Mouse (Mus musculus) hindbrain, embryonic 10.5 days (tissue): ENCODE data around the gene Fkbp14. TPM values are rescaled to one million over a fixed set of nuclear protein-coding genes. Genes with fewer than 3 reads are reported as not detected.

Experiments used
- DNase-seq: peaks from one replicate; pipeline ENCODE4 v3.0.0-alpha.2; 2017; ENCODE audit warnings: low spot score
- H3K27ac ChIP-seq: fragments of 300-500 bp; sonication (generic); 2 replicates; pipeline ENCODE4 v1.5.1; 2016; ENCODE audit warnings: mild to moderate bottlenecking, moderate library complexity
- H3K27me3 ChIP-seq: fragments of 300-500 bp; sonication (generic); 2 replicates; pipeline ENCODE4 v1.6.1; 2016; ENCODE audit warnings: mild to moderate bottlenecking; ENCODE audit not compliant: poor library complexity, insufficient read depth, severe bottlenecking
- H3K36me3 ChIP-seq: fragments of 300-500 bp; sonication (generic); 2 replicates; pipeline ENCODE4 v1.6.1; 2016; ENCODE audit warnings: mild to moderate bottlenecking, moderate library complexity
- H3K4me1 ChIP-seq: fragments of 300-500 bp; sonication (generic); replicated peaks from 2 replicates; pipeline ENCODE4 v1.6.1; 2016; ENCODE audit warnings: mild to moderate bottlenecking
- H3K4me3 ChIP-seq: fragments of 300-500 bp; sonication (generic); 2 replicates; pipeline ENCODE4 v1.5.1; 2016; ENCODE audit warnings: mild to moderate bottlenecking, moderate library complexity
- H3K9me3 ChIP-seq: fragments of 300-500 bp; sonication (generic); 2 replicates; pipeline ENCODE4 v1.6.1; 2016; ENCODE audit warnings: mild to moderate bottlenecking, moderate library complexity
- WGBS: fragments of 180-500 bp; shearing (Covaris S2); methylation state at CpG from one replicate; pipeline ENCODE4 v1.1.7; 2016; 5-methylcytosine and 5-hydroxymethylcytosine counted together
- polyA plus RNA-seq: library from polyadenylated mRNA; unstranded; fragments of >200 nt; fragmentation: Nextera tagmentation; extraction: Ambion mirVana; gene quantifications from 2 replicates; pipeline ENCODE4 v1.2.1, GENCODE M21; 2016

Fkbp14 gene
- polyA plus RNA-seq, 1 experiment from 2014 or later = 9.3 TPM

GRCm38 (mm10) chr6:54600681-54601347 is 3.7 kb upstream of the Fkbp14 start:
- DNase-seq = no peak
- H3K9me3 ChIP-seq = peaks cover 2% of the 10 kb centered on the region; the same call in 1 of the 2 replicates
- 84% methylated on average over 5 of the region's 5 CpGs for WGBS
- H3K36me3 ChIP-seq = peaks cover 11% of the 10 kb centered on the region; the same call in 1 of the 2 replicates
- peaks cover 16% of the 10 kb centered on the region for H3K4me1 ChIP-seq
- no peaks in the 10 kb centered on the region for H3K27me3 ChIP-seq
- no peak overlapping the region for H3K4me3 ChIP-seq
- H3K27ac ChIP-seq = no peak overlapping the region

- Histone ChIP-seq H3K27ac (no peak overlapping the region), H3K9me3 (no peaks in the 10 kb centered on the region), H3K36me3 (no peaks in the 10 kb centered on the region), H3K4me1 (peaks cover 41% of the 10 kb centered on the region), H3K27me3 (no peaks in the 10 kb centered on the region), H3K4me3 (no peak overlapping the region)
- no peak for DNase-seq
- WGBS = 86% methylated on average over 3 of the region's 3 CpGs
Measured at GRCm38 (mm10) chr6:54597711-54598110, 603 bp upstream of the Fkbp14 start.

GRCm38 (mm10) chr6:54595330-54595878 is 1.7 kb downstream of the Fkbp14 start:
- under 1% methylated on average over 48 of the region's 48 CpGs for WGBS
- Histone ChIP-seq H3K9me3 (no peaks in the 10 kb centered on the region), H3K4me3 (peak overlapping the region; percentile 86), H3K36me3 (no peaks in the 10 kb centered on the region), H3K27me3 (no peaks in the 10 kb centered on the region), H3K27ac (peak overlapping the region; percentile 92), H3K4me1 (peaks cover 59% of the 10 kb centered on the region)
- no peak for DNase-seq

GRCm38 (mm10) chr6:54594469-54595329 is 2.4 kb downstream of the Fkbp14 start, which contains the start of gene Plekha8:
Gene Plekha8 (plus strand): TSS chr6:54595111.
- Histone ChIP-seq H3K4me1 (peaks cover 59% of the 10 kb centered on the region), H3K4me3 (peak within 1 kb of the TSS; percentile 86), H3K27ac (peak within 1 kb of the TSS; percentile 92), H3K27me3 (no peaks in the 10 kb centered on the region), H3K9me3 (no peaks in the 10 kb centered on the region), H3K36me3 (no peaks in the 10 kb centered on the region)
- under 1% methylated on average over 49 of the region's 49 CpGs for WGBS
- DNase-seq = peak; percentile 92

- WGBS = 58% methylated on average over 8 of the region's 8 CpGs
- Histone ChIP-seq H3K9me3 (no peaks in the 10 kb centered on the region), H3K27ac (no peak overlapping the region; the same call in 1 of the 2 replicates), H3K4me3 (peak overlapping the region; percentile 65), H3K36me3 (no peaks in the 10 kb centered on the region), H3K27me3 (no peaks in the 10 kb centered on the region), H3K4me1 (peaks cover 63% of the 10 kb centered on the region)
- DNase-seq = no peak
Measured at GRCm38 (mm10) chr6:54593766-54594468, 3.2 kb downstream of the Fkbp14 start.

- Histone ChIP-seq H3K27me3 (no peaks in the 10 kb centered on the region), H3K9me3 (no peaks in the 10 kb centered on the region), H3K36me3 (no peaks in the 10 kb centered on the region), H3K4me1 (peaks cover 65% of the 10 kb centered on the region), H3K4me3 (peak overlapping the region; percentile 65), H3K27ac (peak overlapping the region; percentile 86)
- peak; percentile 88 for DNase-seq
- WGBS = under 1% methylated on average over 20 of the region's 20 CpGs
Measured at GRCm38 (mm10) chr6:54592938-54593535, 4.1 kb downstream of the Fkbp14 start.

- Histone ChIP-seq H3K9me3 (no peaks in the 10 kb centered on the region), H3K36me3 (no peaks in the 10 kb centered on the region), H3K27ac (no peak overlapping the region), H3K4me3 (peak overlapping the region; percentile 30; the same call in 1 of the 2 replicates), H3K27me3 (peaks cover 2% of the 10 kb centered on the region; the same call in 1 of the 2 replicates), H3K4me1 (peaks cover 59% of the 10 kb centered on the region)
- DNase-seq = no peak
- 60% methylated on average over 6 of the region's 6 CpGs for WGBS
Measured at GRCm38 (mm10) chr6:54591778-54592177, 5.3 kb downstream of the Fkbp14 start.

- Histone ChIP-seq H3K4me3 (no peak overlapping the region), H3K27me3 (peaks cover 2% of the 10 kb centered on the region; the same call in 1 of the 2 replicates), H3K36me3 (no peaks in the 10 kb centered on the region), H3K9me3 (no peaks in the 10 kb centered on the region), H3K27ac (no peak overlapping the region), H3K4me1 (peaks cover 48% of the 10 kb centered on the region)
- WGBS = 95% methylated on average over 2 of the region's 2 CpGs
- DNase-seq = no peak
Measured at GRCm38 (mm10) chr6:54590691-54591090, 6.4 kb downstream of the Fkbp14 start.

- H3K4me1 ChIP-seq = peaks cover 26% of the 10 kb centered on the region
Measured at GRCm38 (mm10) chr6:54588212-54588611, 8.9 kb downstream of the Fkbp14 start.

GRCm38 (mm10) chr6:54587683-54588082 is 9.4 kb downstream of the Fkbp14 start:
- peaks cover 2% of the 10 kb centered on the region; the same call in 1 of the 2 replicates for H3K27me3 ChIP-seq
- no peaks in the 10 kb centered on the region for H3K9me3 ChIP-seq
- no peak overlapping the region for H3K27ac ChIP-seq
- H3K4me3 ChIP-seq = no peak overlapping the region
- H3K4me1 ChIP-seq = peaks cover 24% of the 10 kb centered on the region
- 89% methylated on average over 4 of the region's 4 CpGs for WGBS
- no peak for DNase-seq
- peaks cover 3% of the 10 kb centered on the region; the same call in 1 of the 2 replicates for H3K36me3 ChIP-seq

More at GRCm38 (mm10) chr6:54588212-54588611, 8.9 kb downstream of the Fkbp14 start:
- WGBS = 36% methylated on average over 1 of the region's 1 CpGs
- Histone ChIP-seq H3K27ac (no peak overlapping the region), H3K27me3 (peaks cover 2% of the 10 kb centered on the region; the same call in 1 of the 2 replicates), H3K9me3 (no peaks in the 10 kb centered on the region), H3K4me3 (no peak overlapping the region), H3K36me3 (no peaks in the 10 kb centered on the region)
- no peak for DNase-seq

GRCm38 (mm10) chr6:54586911-54587310 is 10.2 kb downstream of the Fkbp14 start:
- DNase-seq = no peak
- WGBS = 88% methylated on average over 8 of the region's 8 CpGs
- no peak overlapping the region for H3K27ac ChIP-seq
- no peak overlapping the region for H3K4me3 ChIP-seq
- H3K9me3 ChIP-seq = no peaks in the 10 kb centered on the region
- peaks cover 9% of the 10 kb centered on the region; the same call in 1 of the 2 replicates for H3K36me3 ChIP-seq
- peaks cover 16% of the 10 kb centered on the region for H3K4me1 ChIP-seq
- peaks cover 2% of the 10 kb centered on the region; the same call in 1 of the 2 replicates for H3K27me3 ChIP-seq

- H3K27ac ChIP-seq = no peak overlapping the region
- no peaks in the 10 kb centered on the region for H3K9me3 ChIP-seq
- H3K4me3 ChIP-seq = no peak overlapping the region
- WGBS = 41% methylated on average over 2 of the region's 2 CpGs
- peaks cover 2% of the 10 kb centered on the region; the same call in 1 of the 2 replicates for H3K27me3 ChIP-seq
- H3K36me3 ChIP-seq = peaks cover 9% of the 10 kb centered on the region; the same call in 1 of the 2 replicates
- peaks cover 9% of the 10 kb centered on the region for H3K4me1 ChIP-seq
- peak; percentile 23 for DNase-seq
Measured at GRCm38 (mm10) chr6:54586175-54586574, 10.9 kb downstream of the Fkbp14 start.
